Mouse (Mus musculus) midbrain, embryonic 13.5 days (tissue): ENCODE data around the gene Tjp2. TPM values are rescaled to one million over a fixed set of nuclear protein-coding genes. Genes with fewer than 3 reads are reported as not detected.
A peak's percentile ranks its signal among the peaks of the same experiment; 100 is the strongest.

Experiments used
- ATAC-seq: fragments of 200-750 bp; cut with Nextera tagmentation; 2 replicates; pipeline ENCODE4 v1.8.0; 2017; ENCODE audit warnings: mild to moderate bottlenecking, moderate TSS enrichment, moderate library complexity
- H3K27ac ChIP-seq: fragments of 300-500 bp; sonication (generic); 2 replicates; pipeline ENCODE4 v1.5.1; 2015; ENCODE audit warnings: inconsistent platforms, mild to moderate bottlenecking, moderate library complexity
- H3K27me3 ChIP-seq: fragments of 300-500 bp; sonication (generic); 2 replicates; pipeline ENCODE4 v1.6.1; 2015; ENCODE audit warnings: mild to moderate bottlenecking, inconsistent platforms
- H3K36me3 ChIP-seq: fragments of 300-500 bp; sonication (generic); 2 replicates; pipeline ENCODE4 v1.6.1; 2015; ENCODE audit warnings: mild to moderate bottlenecking, inconsistent platforms
- H3K4me1 ChIP-seq: fragments of 300-500 bp; sonication (generic); replicated peaks from 2 replicates; pipeline ENCODE4 v1.6.1; 2015; ENCODE audit warnings: inconsistent platforms
- H3K4me2 ChIP-seq: fragments of 300-500 bp; sonication (generic); replicated peaks from 2 replicates; pipeline ENCODE4 v1.6.1; 2015; ENCODE audit warnings: moderate library complexity, mild to moderate bottlenecking, inconsistent platforms
- H3K4me3 ChIP-seq: fragments of 300-500 bp; sonication (generic); replicated peaks from 2 replicates; pipeline ENCODE4 v1.5.1; 2015; ENCODE audit warnings: mild to moderate bottlenecking, inconsistent platforms
- H3K9ac ChIP-seq: fragments of 300-500 bp; sonication (generic); replicated peaks from 2 replicates; pipeline ENCODE4 v1.6.1; 2015; ENCODE audit warnings: mild to moderate bottlenecking, inconsistent platforms
- H3K9me3 ChIP-seq: fragments of 300-500 bp; sonication (generic); 2 replicates; pipeline ENCODE4 v1.6.1; 2016; ENCODE audit warnings: mild to moderate bottlenecking, inconsistent platforms
- WGBS: fragments of 180-500 bp; shearing (Covaris S2); methylation state at CpG from one replicate; pipeline ENCODE4 v1.1.7; 2015; 5-methylcytosine and 5-hydroxymethylcytosine counted together
- polyA plus RNA-seq: library from polyadenylated mRNA; unstranded; fragments of >200 nt; fragmentation: Nextera tagmentation; extraction: Ambion mirVana; gene quantifications from 2 replicates; pipeline ENCODE4 v1.2.1, GENCODE M21; 2015

Tjp2 gene
- 13.6 and 13.9 TPM in 2 replicates for polyA plus RNA-seq

- ATAC-seq = peak; percentile 69; the same call in 1 of the 2 replicates
- Histone ChIP-seq H3K4me3 (peak within 1 kb of the TSS; percentile 50), H3K9me3 (no peaks in the 10 kb centered on the region), H3K9ac (peak within 1 kb of the TSS; percentile 62), H3K36me3 (no peaks in the 10 kb centered on the region), H3K27ac (no peak within 1 kb of the TSS), H3K27me3 (peaks cover 48% of the 10 kb centered on the region), H3K4me2 (peak within 1 kb of the TSS; percentile 84), H3K4me1 (peaks cover 15% of the 10 kb centered on the region)
- under 1% methylated on average over 59 of the region's 59 CpGs for WGBS
These were observed at the start of gene Tjp2 for GRCm38 (mm10) chr19:24224500-24225304. Tjp2 (minus strand) TSS chr19:24225030.

GRCm38 (mm10) chr19:24274281-24274680 lies 49.5 kb upstream of the Tjp2 start:
- Histone ChIP-seq H3K4me1 (peaks cover 27% of the 10 kb centered on the region), H3K27ac (no peak overlapping the region), H3K36me3 (peaks cover 10% of the 10 kb centered on the region; the same call in 1 of the 2 replicates), H3K27me3 (no peaks in the 10 kb centered on the region; the same call in 1 of the 2 replicates), H3K4me2 (no peak overlapping the region), H3K9me3 (no peaks in the 10 kb centered on the region), H3K4me3 (no peak overlapping the region), H3K9ac (0 out of 2 replicates have a peak overlapping the region, but pooled peaks have one; percentile 28)
- 62% methylated on average over 3 of the region's 3 CpGs for WGBS
- no peak for ATAC-seq

GRCm38 (mm10) chr19:24271746-24272426 lies 47.1 kb upstream of the Tjp2 start:
- WGBS = 40% methylated on average over 16 of the region's 16 CpGs
- Histone ChIP-seq H3K9ac (no peak overlapping the region), H3K4me3 (no peak overlapping the region), H3K27ac (no peak overlapping the region), H3K9me3 (no peaks in the 10 kb centered on the region), H3K4me2 (peak overlapping the region; percentile 21), H3K4me1 (peaks cover 40% of the 10 kb centered on the region), H3K36me3 (peaks cover 9% of the 10 kb centered on the region; the same call in 1 of the 2 replicates), H3K27me3 (no peaks in the 10 kb centered on the region; the same call in 1 of the 2 replicates)
- peak; percentile 83 for ATAC-seq

- no peaks in the 10 kb centered on the region for H3K9me3 ChIP-seq
- H3K4me2 ChIP-seq = peak overlapping the region; percentile 21
- peak; percentile 77 for ATAC-seq
- H3K4me3 ChIP-seq = no peak overlapping the region
- H3K9ac ChIP-seq = no peak overlapping the region
- H3K36me3 ChIP-seq = 0 out of 2 replicates have a peak, but pooled peaks cover 6% of the 10 kb centered on the region
- peaks cover 43% of the 10 kb centered on the region for H3K4me1 ChIP-seq
- WGBS = 23% methylated on average over 7 of the region's 7 CpGs
- H3K27ac ChIP-seq = no peak overlapping the region
- no peaks in the 10 kb centered on the region; the same call in 1 of the 2 replicates for H3K27me3 ChIP-seq
These were observed 46.5 kb upstream of the Tjp2 start for GRCm38 (mm10) chr19:24271326-24271725.

- Histone ChIP-seq H3K36me3 (peaks cover 8% of the 10 kb centered on the region; the same call in 1 of the 2 replicates), H3K4me1 (peaks cover 43% of the 10 kb centered on the region), H3K9ac (no peak overlapping the region), H3K4me3 (no peak overlapping the region), H3K27ac (peak overlapping the region; percentile 17; the same call in 1 of the 2 replicates), H3K9me3 (no peaks in the 10 kb centered on the region), H3K4me2 (no peak overlapping the region), H3K27me3 (no peaks in the 10 kb centered on the region; the same call in 1 of the 2 replicates)
- 10% methylated on average over 4 of the region's 4 CpGs for WGBS
- ATAC-seq = peak; percentile 57
These were observed 43.7 kb upstream of the Tjp2 start for GRCm38 (mm10) chr19:24268531-24268930.

GRCm38 (mm10) chr19:24266046-24266830 lies 41.4 kb upstream of the Tjp2 start:
- Histone ChIP-seq H3K9ac (no peak overlapping the region), H3K4me3 (no peak overlapping the region), H3K4me1 (peaks cover 35% of the 10 kb centered on the region), H3K36me3 (peaks cover 13% of the 10 kb centered on the region; the same call in 1 of the 2 replicates), H3K27me3 (no peaks in the 10 kb centered on the region; the same call in 1 of the 2 replicates), H3K27ac (no peak overlapping the region), H3K9me3 (no peaks in the 10 kb centered on the region), H3K4me2 (no peak overlapping the region)
- no peak for ATAC-seq
- 85% methylated on average over 7 of the region's 7 CpGs for WGBS

GRCm38 (mm10) chr19:24264991-24265390 lies 40.2 kb upstream of the Tjp2 start:
- Histone ChIP-seq H3K9ac (no peak overlapping the region), H3K4me2 (no peak overlapping the region), H3K27me3 (no peaks in the 10 kb centered on the region; the same call in 1 of the 2 replicates), H3K4me1 (peaks cover 27% of the 10 kb centered on the region), H3K36me3 (peaks cover 13% of the 10 kb centered on the region; the same call in 1 of the 2 replicates), H3K9me3 (no peaks in the 10 kb centered on the region), H3K27ac (no peak overlapping the region), H3K4me3 (no peak overlapping the region)
- WGBS = 53% methylated on average over 7 of the region's 7 CpGs
- ATAC-seq = peak; percentile 61; the same call in 1 of the 2 replicates

GRCm38 (mm10) chr19:24262736-24263135 lies 37.9 kb upstream of the Tjp2 start:
- Histone ChIP-seq H3K9ac (no peak overlapping the region), H3K36me3 (peaks cover 13% of the 10 kb centered on the region; the same call in 1 of the 2 replicates), H3K27ac (no peak overlapping the region), H3K9me3 (no peaks in the 10 kb centered on the region), H3K4me3 (no peak overlapping the region), H3K4me1 (peaks cover 14% of the 10 kb centered on the region), H3K4me2 (no peak overlapping the region), H3K27me3 (no peaks in the 10 kb centered on the region)
- ATAC-seq = no peak
- 94% methylated on average over 14 of the region's 14 CpGs for WGBS

- no peaks in the 10 kb centered on the region for H3K9me3 ChIP-seq
- H3K4me1 ChIP-seq = 0 out of 2 replicates have a peak, but pooled peaks cover 3% of the 10 kb centered on the region
- no peak overlapping the region for H3K4me3 ChIP-seq
- no peak overlapping the region for H3K9ac ChIP-seq
- no peaks in the 10 kb centered on the region for H3K27me3 ChIP-seq
- ATAC-seq = no peak
- no peak overlapping the region for H3K4me2 ChIP-seq
- 70% methylated on average over 12 of the region's 12 CpGs for WGBS
- peaks cover 5% of the 10 kb centered on the region; the same call in 1 of the 2 replicates for H3K36me3 ChIP-seq
- 0 out of 2 replicates have a peak overlapping the region, but pooled peaks have one; percentile 14 for H3K27ac ChIP-seq
These were observed 34.8 kb upstream of the Tjp2 start for GRCm38 (mm10) chr19:24259390-24260351.

GRCm38 (mm10) chr19:24258368-24258767 lies 33.5 kb upstream of the Tjp2 start:
- H3K4me1 ChIP-seq = peaks cover 3% of the 10 kb centered on the region; the same call in 1 of the 2 replicates
- 76% methylated on average over 5 of the region's 5 CpGs for WGBS
- H3K4me3 ChIP-seq = no peak overlapping the region
- H3K36me3 ChIP-seq = peaks cover 5% of the 10 kb centered on the region; the same call in 1 of the 2 replicates
- no peak overlapping the region for H3K9ac ChIP-seq
- no peak overlapping the region for H3K4me2 ChIP-seq
- no peaks in the 10 kb centered on the region for H3K27me3 ChIP-seq
- no peak overlapping the region for H3K27ac ChIP-seq
- no peak for ATAC-seq
- no peaks in the 10 kb centered on the region for H3K9me3 ChIP-seq
